Mouse (Mus musculus): ENCODE data around the gene Acot13.

Acot13 gene

GRCm38 (mm10) chr13:24830756-24831352, 486 bp downstream of the Acot13 start:
- DNase-seq (ENCODE audit: low spot score in 2 of 2) = no peak

DNA sequence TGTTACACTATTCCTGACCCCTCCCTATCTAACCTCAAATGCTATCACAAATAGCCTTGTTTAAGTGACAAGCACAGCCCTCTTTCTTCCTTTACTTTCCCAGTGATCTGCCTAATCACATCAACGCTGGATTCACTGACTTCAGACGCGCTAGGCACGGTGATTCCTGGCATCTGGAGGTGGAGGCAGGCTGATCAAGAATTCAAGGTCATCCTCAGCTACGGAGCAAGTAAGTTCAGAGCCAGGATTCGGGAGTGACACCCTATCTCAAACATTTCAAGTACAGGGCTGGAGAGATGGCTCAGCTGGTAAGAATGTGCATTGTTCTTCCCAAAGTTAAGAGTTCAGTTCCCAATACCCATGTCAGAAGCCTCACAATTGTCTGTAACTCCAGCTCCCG, 5.2 kb downstream of the Acot13 start:
- DNase-seq (ENCODE audit: low spot score in 2 of 2) = no peak

GRCm38 (mm10) chr13:24825587-24825986, 5.8 kb downstream of the Acot13 start:
- DNase-seq (ENCODE audit: low spot score in 2 of 2) = no peak

- no peak for DNase-seq (ENCODE audit: low spot score in 2 of 2)
Measured at GRCm38 (mm10) chr13:24824647-24825046, 6.7 kb downstream of the Acot13 start.

DNA sequence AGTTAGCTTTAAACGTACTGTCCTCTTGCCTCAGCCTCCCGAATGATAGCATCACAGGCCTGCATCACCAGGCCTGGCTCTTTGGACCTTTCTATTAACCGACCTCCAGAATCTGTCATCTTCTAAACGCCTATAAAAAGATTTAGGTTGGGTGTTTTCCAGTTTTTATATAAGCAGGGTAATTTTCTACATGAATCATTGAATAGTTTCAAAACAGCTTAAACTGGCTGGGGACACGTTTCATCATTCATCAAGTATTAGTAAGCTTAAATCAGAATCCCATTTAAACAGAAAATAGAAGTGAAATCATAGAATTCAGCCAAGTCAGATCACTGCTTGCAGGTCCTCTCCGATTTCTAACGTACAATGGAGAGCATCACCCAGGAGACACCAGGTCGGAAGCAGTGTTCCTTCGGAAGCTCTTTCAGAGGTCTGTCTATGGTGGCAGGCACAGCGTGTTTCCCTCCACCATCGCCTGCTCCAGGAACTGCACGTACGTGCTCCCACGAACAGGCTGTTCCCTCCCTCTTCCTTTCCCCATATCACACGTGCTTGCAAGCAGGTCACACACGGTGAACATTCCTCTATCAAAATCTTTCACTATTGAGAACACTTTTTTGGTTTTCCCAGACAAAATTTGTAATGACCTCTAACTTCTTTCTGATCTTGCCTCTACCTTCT, 8.5 kb downstream of the Acot13 start:
- no peak for DNase-seq (ENCODE audit: low spot score in 2 of 2)

- DNase-seq (ENCODE audit: low spot score in 2 of 2) = no peak
Measured at GRCm38 (mm10) chr13:24819931-24820330, 11.4 kb downstream of the Acot13 start.

GRCm38 (mm10) chr13:24816125-24817092, 14.9 kb downstream of the Acot13 start:
- DNase-seq (ENCODE audit: low spot score in 2 of 2) = no peak

GRCm38 (mm10) chr13:24814616-24815015, 16.7 kb downstream of the Acot13 start:
- no peak for DNase-seq (ENCODE audit: low spot score in 2 of 2)

DNA sequence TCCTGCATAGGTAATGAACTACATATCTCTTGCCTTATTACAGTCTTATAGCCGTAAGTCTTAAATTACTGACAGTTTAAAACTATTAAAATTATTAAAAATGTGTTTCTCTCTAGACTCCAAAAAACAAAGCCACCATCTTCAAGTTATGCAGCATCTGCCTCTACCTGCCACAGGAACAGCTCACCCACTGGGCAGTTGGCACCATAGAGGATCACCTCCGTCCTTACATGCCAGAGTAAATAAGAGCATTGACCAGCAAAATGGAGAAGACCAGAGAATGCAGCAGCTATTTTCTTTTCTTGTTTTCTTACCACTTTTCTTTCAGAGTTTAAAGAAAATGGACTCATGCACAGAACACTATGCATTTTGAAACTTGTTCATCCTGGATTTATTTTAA, 18.8 kb downstream of the Acot13 start:
- DNase-seq (ENCODE audit: low spot score in 2 of 2) = no peak

DNA sequence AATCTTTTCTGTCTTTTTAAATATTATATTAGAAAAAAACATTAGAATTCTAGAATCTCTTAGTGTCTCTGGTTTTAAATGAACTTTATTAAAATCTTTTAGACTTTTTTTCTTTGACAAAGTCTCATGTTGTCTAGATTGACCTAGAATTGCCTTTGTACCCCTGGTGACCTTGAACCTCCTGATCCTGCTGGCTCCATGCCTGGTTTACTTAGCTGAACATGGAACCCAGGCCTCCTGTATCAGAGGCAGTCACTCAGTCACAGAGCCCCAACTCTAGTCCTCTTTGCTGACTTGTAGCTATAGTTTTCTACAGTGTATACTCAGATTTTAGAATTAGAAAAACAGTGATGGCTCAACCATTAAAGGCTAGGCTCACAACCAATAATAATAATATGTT, 25.3 kb downstream of the Acot13 start:
- DNase-seq (ENCODE audit: low spot score in 2 of 2) = no peak

GRCm38 (mm10) chr13:24803196-24803595, 28.1 kb downstream of the Acot13 start:
- no peak for DNase-seq (ENCODE audit: low spot score in 2 of 2)

GRCm38 (mm10) chr13:24802131-24802691, 29.1 kb downstream of the Acot13 start:
- peak; percentile 17 to 33 for DNase-seq (ENCODE audit: low spot score in 2 of 2)

DNA sequence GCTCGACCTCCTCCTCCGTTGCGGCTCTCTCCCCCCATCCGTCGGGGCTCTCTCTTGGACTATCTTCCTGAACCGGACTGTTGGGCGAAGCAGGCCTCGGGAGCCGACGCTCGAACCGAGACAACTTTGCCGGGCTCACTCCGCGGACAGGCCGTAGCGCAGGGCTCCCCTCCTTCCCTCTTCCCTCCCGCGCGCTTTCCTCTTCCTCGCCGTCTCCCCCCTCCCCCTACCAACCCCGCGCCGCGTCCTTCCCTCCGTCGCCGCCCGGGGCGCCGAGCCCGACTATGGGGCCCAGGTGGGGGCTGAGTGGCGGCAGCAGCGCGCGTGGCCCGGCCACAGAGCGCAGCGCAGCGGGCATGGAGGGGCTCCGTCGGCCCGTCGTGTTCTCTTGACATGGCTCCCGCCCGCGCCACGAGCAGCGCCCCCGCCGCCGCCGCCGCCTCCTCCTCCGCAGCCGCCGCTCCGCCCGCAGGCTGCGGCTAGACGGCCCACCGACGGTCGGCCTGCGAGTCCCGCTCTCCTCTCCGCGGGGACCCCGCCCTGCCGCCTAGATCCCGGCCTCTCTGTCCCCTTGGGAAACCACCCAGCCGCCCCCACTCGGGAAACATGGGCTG, 29.9 kb downstream of the Acot13 start, which contains the start of gene BC005537:
TSS of gene BC005537 (plus strand) at position 350 of the 614 bp plus-strand sequence.
- peak; percentile 24 to 31 for DNase-seq (ENCODE audit: low spot score in 2 of 2)

- DNase-seq (ENCODE audit: low spot score in 2 of 2) = peak; percentile 94 to 97
Measured at GRCm38 (mm10) chr13:24800674-24801307, 30.5 kb downstream of the Acot13 start.

- DNase-seq (ENCODE audit: low spot score in 2 of 2) = peak; percentile 21 to 49
Measured at GRCm38 (mm10) chr13:24799925-24800673, 31.2 kb downstream of the Acot13 start.

- no peak for DNase-seq (ENCODE audit: low spot score in 2 of 2)
Measured at GRCm38 (mm10) chr13:24799378-24799777, 32.0 kb downstream of the Acot13 start.

DNA sequence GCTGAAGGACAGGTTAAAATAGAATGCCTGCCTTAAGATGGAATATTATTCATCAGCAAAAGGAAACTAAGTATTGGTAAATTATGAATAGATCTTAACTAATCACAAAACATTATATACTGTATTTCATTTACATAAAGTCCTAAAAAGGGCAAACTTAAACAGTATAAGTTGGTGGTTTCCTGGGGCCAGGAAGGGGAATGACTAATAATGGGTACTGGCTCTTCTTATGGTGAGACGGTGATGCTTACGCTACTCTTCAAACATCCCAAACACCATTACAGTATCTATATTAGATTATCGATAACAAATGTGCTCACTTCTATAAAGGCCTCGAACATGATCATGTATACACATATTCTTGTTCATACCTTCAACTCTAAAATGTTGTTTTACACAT, 32.7 kb downstream of the Acot13 start:
- no peak for DNase-seq (ENCODE audit: low spot score in 2 of 2)

GRCm38 (mm10) chr13:24792411-24793045, 38.8 kb downstream of the Acot13 start:
- DNase-seq (ENCODE audit: low spot score in 2 of 2) = no peak

GRCm38 (mm10) chr13:24791349-24791748, 40.0 kb downstream of the Acot13 start:
- no peak for DNase-seq (ENCODE audit: low spot score in 2 of 2)

DNA sequence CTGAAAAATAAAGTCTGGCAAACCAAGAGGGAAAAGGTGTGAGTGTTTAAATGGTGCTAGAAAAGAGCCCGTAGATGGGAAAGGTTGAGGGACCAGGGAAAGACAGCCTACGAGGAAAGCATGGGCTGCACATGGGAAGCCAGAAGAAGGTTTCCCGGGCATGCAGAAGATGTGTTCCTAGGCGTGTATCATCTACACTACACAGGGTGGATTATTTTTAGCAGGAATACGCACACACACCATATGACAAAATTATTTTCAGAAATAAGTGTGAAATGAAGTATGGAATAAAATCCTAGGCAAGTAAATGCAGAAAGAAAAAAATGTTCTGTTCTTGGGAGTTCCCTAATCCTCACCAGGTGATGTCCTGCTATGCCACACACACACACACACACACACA, 43.9 kb downstream of the Acot13 start:
- DNase-seq (ENCODE audit: low spot score in 2 of 2) = no peak
